Mouse (Mus musculus) mouse embryonic stem cell (cell line): ENCODE data around the gene Pabpn1l.
"Not testable (repeated sequence)": the region's sequence is repeated elsewhere in the genome, so short reads cannot be mapped to it uniquely, and the experiment has no call there.

ENCODE experiments used
- in situ Hi-C, 2 experiments: fragments of 300-500 bp; cut with MboI; formaldehyde crosslinking; loops; 1 replicate in 1 of 2; 3 replicates in 1 of 2; pipeline ENCODE4 v1.14.3; 2019 to 2020; ENCODE audit warnings: low sequenced_read_pairs in 2 of 2, low pct_unique_long_range_greater_than_20kb in 1 of 2, mixed read lengths in 1 of 2; ENCODE audit not compliant: unreplicated experiment in 1 of 2

The Pabpn1l gene

DNA sequence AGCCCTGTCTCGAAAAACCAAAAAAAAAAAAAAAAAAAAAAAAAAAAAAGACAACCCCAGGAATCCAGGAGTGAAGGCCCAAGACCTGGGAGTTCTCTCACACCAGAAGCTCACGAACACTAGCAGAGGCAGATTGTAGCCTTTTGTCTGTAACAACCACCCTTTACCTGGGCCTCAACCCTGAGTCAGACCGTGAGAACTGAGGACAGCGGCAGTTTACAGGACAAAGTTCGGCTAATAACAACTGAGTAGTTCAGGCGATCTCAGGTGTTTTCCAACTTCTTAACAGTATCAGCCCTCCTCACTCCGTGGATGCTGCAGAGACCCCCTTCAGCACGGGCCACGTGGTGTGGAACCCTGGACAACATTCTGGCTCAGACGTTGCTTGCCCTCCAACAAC, 35.8 kb downstream of the Pabpn1l start:
- in situ Hi-C loops: no loop called here

DNA sequence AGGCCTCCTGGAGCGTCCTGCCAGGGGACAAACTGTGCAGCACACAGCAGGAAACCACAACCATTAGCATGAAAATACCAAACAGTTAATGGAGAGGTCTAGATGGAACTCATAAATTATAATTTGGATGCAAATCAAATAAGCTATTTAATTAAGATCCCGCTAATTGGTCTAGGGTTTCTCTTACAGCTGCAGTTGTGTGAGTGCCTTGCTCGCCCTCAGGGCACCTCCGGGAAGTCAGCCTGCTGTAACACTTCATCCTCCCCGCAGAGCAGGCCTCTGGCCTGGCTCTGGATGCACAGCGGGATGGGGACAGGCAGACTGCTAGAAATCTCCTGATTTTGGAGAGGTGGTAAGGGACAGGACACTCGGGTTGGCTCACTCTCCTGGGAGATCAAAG, 36.4 kb downstream of the Pabpn1l start:
- in situ Hi-C loops: no loop called here

DNA sequence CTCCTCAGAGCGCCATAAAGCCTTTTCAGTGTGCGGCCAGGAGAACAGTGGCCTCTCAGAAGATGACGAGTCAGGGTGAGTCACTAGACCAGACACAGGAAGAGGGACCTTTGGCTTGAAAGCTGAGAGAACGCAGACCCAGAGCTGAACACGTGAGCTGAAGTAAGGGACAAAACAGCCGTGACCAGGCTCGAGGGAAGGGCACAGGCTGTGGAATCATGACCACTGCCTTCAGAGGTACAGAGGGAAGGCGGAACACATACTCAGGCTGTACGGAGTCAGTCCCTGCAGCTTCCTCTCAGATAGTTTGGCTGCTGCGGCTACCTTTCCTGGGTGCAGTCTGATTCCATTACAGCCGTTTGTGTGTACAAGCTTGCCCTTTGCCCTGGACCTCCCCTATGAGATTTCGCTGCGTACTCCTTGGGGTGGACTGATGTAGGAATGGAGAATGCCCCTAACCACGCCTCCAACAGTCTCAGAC, 37.1 kb downstream of the Pabpn1l start:
- in situ Hi-C loops: no loop called here

DNA sequence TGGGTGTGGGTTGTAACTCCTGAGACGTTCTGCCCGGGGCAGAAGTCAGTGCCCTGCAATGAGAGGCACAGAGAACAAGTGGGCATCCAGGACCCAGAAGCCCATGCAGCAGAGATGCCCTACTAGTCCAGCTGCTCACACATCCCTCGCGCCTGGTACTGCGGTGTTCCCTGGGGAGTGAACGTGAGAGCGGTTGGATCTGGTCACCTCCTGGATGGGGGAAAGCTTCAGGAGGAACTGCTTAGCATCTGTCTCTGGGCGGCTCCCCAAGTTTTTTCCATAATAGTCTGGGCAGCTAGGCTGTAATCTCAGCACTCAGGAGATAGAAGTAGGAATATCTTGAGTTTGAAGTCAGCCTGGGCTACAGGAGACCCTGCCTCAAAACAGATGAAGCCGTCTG, 37.6 kb downstream of the Pabpn1l start:
- in situ Hi-C loops: no loop called here

DNA sequence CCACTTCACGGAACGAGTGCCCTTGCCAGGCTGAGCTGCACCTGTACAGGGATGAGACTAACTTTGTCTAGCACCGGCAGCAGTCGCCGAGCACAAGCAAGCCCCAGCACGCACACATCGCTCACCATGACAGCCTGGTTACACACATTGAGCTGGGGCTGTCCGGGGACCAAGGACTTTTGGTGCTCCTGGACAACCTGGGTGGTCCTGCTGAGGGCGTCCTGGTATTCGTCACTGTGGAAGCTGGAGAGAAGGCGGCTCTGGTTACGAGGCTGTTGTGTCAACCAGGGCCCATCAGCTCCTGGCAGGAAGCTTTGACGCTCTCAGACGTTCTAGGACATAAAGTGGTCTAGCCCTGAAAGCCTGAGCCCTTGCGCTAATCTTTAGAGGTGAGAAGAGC, 41.6 kb downstream of the Pabpn1l start:
- in situ Hi-C loops: no loop called here

DNA sequence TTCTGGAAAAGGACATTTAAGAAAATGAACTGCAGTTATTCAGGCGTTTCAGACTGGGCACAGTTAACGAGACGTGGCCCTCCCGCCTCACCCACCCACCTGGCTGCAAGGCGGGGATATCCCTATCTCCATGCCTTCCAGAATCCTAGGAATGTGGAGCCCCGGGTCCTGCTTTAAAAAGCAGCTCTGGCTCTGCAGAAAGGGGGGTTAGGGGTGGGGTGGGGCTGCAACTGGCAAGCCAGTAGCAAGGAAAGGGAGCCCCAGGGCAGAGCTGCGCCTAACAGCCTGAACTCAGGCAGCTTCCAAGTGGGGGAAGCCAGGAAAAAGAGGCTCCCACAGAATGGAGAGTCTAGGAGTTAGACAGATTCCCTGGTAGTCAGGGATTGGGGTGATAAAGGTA, 43.3 kb downstream of the Pabpn1l start:
- in situ Hi-C loops: no loop called here

DNA sequence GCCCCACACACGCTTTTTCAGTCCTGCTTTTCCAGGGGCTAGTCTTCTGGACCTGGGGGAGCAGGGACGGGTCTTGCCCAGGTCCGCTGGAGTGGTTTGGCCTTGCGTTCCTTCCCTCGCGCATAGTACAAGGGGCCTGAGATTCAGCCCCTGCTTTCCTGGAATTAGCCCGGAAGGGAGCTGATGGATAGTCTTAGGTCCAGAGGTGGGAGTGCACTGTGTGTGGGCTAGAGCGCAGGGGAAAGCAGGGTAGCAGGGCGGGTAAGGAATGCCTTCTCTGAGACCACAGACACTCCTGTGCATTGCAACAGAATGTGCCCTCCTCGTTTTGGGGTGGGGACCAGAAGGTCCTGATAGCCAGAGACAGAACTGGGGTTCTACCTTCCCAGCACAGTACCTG, 45.4 kb downstream of the Pabpn1l start:
- in situ Hi-C loops: no loop called here

DNA sequence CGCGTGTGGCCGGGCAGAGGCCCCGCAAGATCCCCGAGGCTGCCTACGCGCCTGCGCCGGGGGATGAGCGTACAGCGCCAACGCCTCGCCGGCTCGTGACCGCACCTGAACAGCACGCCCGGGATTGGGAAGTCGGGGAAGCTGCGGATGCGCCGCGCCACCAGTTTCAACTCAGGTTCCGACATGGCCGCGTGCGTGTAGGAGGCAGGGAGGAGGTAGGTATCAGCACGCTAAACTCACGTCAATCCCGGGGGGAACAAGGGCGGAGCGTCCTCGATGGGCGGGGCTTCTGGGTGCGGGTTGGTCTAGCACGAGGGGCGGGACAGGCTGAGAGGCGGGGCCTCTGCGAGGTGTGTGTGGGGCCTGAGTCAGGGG, 45.9 kb downstream of the Pabpn1l start, which contains the start of gene Aprt:
Aprt (minus strand) TSS at position 262 of the 375 bp plus-strand sequence.
- in situ Hi-C loops: no loop called here

DNA sequence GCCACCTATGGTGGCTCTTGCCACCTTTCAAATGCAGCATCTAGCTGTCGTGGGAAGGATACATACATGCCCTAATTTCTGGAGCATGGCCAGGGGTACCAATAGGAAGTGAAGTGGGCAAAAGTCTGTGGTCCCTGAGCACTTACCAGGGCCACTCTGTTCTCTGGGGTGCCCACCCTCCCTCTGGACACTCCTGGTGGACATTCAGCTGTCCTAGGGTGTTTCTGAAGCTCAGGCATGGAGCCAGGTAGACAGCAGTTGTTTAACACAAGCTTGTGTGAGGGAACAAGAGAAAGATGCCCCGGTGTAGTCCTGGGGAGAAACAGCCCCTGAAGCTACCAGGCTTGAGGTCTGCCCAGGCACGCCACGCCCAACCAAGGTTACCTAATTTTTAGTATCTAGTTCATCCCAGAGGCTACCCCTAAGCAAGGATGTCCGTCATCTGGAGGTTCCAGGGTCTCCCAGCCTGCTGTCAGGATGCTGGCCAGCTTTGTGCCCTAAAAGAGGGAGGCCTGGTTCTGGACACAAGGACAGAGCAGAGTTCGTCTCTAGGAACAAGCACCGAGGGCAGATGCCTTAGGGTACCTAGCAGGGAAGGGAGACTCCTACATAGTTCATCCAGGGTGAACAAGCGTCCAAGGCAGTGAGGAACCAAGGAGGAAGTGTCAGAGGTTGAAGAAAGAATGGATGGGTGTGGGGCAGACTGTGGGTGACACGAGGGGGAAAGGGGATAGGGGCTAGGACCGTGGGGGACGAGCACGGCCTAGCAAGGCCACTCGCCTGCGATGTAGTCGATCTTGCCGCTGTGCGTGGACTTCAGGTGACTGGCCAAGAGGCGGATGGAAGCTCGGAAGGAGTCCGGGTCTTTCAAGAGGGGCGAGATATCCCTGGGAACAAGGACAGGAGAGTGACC, 46.5 kb downstream of the Pabpn1l start:
- in situ Hi-C loops: no loop called here

DNA sequence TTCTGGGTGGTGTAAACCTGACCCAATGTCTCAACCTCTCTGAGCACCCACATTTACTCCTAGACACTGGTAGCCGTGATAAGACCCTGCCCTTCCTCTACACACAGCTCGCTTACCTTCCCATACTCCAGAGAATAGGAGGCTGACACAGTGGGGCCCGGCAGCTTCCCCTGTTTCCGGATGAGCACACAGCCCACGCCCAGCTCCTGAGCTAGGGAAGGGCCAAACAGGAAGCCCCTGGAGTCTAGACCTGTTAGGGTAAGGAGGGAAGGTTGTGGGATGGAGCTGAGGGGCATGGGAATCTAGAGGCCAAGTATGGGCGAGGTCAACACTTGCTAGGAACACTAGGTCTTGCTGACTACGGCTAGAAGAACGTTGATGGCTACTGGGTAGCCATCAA, 47.3 kb downstream of the Pabpn1l start:
- in situ Hi-C loops: no loop called here

DNA sequence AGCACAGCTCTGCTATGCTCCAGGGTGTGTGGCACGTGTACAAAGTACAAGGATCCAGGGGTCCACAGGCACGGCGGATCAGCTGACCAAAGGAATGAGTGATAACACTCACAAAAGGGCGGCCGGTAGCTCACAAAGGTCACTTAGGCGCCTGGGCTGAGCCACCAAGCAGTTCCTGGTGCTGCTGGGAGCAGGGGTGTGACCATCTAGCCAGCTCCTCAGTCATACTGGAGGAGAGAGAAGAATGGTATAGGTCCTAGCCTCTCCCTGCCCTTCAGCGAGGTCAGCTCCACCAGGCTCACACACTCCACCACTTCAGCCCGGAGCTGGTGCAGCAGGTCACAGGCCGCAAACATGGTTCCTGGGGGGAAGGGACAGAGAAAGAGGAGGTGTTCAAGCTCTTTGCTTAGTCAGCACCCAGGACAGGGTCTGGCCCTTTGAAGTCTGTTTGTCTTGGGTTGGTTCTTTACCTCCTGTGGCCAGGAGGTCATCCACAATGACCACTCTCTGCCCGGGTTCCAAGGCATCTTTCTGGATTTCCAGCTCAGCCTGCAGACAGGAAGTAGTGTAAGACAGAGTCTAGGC, 47.8 kb downstream of the Pabpn1l start:
- in situ Hi-C loops: no loop called here

DNA sequence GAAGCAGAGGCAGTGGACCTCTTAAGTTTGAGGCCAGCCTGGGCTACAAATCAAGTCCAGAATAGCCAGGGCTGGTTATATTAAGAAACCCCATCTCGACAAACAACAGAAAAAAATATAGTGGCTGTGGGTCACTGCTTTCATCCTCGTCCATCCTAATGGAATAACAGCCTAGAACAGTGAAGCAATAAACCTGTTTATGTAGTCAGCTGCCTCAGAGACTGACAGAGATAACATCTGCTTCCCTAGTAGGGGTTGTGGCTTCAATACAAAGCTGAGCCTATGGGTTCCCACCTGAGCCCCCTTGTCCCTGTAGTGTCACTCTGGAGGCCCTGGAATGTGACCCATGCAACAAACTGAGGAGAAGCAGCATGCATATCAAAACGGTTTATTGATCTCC, 48.3 kb downstream of the Pabpn1l start:
- in situ Hi-C loops: no loop called here

DNA sequence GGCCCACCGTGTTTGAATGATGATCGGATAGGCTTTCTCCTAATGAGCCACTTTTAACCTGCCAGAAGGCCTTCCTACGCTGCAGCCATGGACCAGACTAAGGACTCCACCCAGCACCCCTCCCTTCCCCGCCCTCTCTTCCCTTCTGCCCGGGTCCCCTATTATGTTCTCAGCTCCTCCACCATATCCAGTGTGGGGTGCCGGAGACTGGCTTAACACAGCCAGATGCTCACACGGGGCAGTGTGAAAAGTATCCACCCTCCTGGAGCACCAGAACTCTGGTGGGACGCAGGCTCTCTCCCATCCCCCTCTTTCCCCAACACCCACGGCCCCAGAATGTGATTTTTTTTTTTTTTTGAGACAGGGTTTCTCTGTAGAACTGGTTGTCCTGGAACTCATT, 49.0 kb downstream of the Pabpn1l start:
- in situ Hi-C loops: no loop called here

DNA sequence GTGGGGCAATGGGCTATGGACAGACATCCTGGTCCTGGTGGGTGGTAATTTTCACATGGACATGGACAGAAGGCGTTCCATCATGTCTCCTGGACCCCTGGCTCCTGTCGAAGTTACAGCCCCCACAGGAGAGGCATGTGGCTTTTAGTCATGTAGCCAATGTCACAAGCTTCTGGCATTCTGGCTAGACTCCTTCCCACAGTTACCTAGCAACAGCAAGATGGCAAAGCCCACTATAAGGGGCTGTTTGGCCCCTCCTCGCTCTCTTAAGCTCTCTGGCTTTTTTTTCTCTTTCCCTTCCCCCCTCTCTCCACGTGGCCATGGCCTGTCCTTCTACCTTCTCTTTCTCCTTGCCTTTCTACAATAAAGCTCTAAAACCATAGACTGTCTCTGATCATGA, 49.4 kb downstream of the Pabpn1l start:
- in situ Hi-C loops: not testable (repeated sequence)

DNA sequence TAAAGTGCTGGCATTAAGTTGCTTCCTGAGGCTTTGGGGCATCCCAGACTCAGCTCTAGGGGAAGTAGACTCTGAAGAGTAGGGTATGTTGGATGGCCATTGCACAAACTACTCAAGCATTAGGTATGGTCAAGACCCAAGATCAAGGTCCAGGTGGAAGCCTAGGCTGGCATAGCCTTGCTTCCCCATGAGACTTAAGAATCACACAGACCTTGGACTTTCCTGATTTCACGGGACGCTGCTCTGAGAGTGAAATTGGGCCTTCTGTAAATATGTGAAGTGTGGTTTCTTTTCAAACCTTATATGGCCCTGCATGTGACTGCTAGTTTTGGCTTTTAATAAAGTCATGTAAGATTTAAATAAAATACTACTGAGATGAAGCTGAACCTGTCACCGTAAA, 49.8 kb downstream of the Pabpn1l start:
- in situ Hi-C loops: no loop called here

DNA sequence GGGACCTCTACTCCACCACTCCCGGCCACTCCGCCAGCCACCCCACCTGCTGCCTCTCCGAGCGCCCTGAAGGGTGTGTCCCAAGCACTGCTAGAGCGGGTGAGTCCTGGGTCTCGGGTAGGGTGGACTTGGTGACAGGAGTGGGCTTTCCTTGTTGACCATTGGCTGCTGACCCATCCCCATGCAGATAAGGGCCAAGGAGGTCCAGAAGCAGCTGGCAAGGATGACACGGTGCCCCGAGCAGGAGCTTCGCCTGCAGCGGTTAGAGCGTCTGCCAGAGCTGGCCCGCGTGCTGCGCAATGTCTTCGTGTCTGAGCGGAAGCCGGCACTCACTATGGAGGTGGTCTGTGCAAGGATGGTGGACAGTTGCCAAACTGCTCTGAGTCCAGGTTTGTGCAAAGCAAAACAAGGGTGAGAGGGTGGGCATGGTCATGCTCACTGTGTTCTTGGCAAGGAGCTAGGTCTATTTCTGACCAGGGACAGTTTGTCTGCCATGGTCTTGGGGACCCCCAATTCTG, 50.7 kb downstream of the Pabpn1l start:
- in situ Hi-C loops: no loop called here

DNA sequence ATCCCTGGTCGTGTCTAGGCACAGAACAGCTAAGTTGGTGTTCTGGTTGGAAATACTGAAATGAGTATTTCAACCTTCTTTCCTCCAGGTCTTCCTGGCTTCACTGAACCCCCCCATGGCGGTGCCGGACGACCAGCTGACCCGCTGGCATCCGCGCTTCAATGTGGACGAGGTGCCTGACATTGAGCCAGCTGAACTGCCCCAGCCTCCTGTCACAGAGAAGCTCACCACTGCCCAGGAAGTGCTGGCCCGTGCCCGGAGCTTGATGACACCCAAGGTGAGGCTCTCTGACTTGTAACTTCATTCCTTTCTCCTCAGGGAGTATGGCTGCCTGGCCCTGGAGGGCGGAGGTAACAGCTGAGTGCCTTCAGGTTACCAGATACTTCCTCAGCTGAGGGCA, 51.4 kb downstream of the Pabpn1l start:
- in situ Hi-C loops: no loop called here

DNA sequence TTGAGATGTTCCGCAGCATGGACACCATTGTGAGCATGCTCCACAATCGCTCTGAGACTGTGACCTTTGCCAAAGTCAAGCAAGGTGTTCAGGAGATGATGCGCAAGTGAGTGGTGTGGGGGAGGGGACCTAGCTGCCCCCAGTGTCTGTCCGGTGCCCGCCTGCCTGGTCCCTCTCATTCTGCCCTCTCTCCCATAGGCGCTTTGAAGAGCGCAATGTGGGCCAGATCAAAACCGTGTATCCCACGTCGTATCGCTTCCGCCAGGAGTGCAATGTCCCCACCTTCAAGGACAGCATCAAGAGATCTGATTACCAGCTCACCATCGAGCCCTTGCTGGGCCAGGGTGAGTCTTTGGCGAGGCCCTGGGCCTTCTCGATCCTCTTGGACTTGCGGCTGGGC, 52.5 kb downstream of the Pabpn1l start:
- in situ Hi-C loops: loop anchor here in 1 of 2 experiments (5.0 kb wide), 1 partner anchor 68 kb away; no protein-coding TSS in a partner anchor
